ENCODE assay signal across 20 mouse cellular contexts in genomic region chr1:189820111-189820510, GRCm38 (mm10).
"Had no signal": no experiment of that assay in that cellular context is flagged by ENCODE, and none has a peak within 500 bp of the region (broad histone marks: within the 10 kb centered on the region; RNA-seq: fewer than 3 reads in every experiment).

No protein-coding gene starts in this region.

- H3K36me3 ChIP-seq: liver, embryonic 12.5 days; liver, embryonic 15.5 days; lung, embryonic 15.5 days; midbrain, embryonic 13.5 days; neural tube, embryonic 13.5 days had no signal

- H3K4me3 ChIP-seq: left cerebral cortex, adult 2 months; liver, embryonic 12.5 days; liver, embryonic 15.5 days; lung, embryonic 15.5 days; megakaryocyte, embryonic 14.5 days; midbrain, embryonic 10.5 days; midbrain, embryonic 13.5 days; myocyte; neural tube, embryonic 13.5 days had no signal

- H3K27me3 ChIP-seq: liver, embryonic 15.5 days; lung, embryonic 15.5 days; midbrain, embryonic 13.5 days; neural tube, embryonic 13.5 days had no signal

- ATAC-seq: liver, embryonic 12.5 days; midbrain, embryonic 13.5 days; midbrain, embryonic 16.5 days had no signal

- H3K9ac ChIP-seq: liver, embryonic 12.5 days; liver, embryonic 15.5 days; lung, embryonic 15.5 days; midbrain, embryonic 13.5 days; neural tube, embryonic 13.5 days had no signal

- H3K4me2 ChIP-seq: liver, embryonic 12.5 days; liver, embryonic 15.5 days; lung, embryonic 15.5 days; midbrain, embryonic 13.5 days; neural tube, embryonic 13.5 days had no signal

- H3K4me1 ChIP-seq: liver, embryonic 15.5 days; megakaryocyte, embryonic 14.5 days; midbrain, embryonic 13.5 days; neural tube, embryonic 13.5 days had no signal

- H3K9me3 ChIP-seq: liver, embryonic 15.5 days; lung, embryonic 15.5 days; midbrain, embryonic 10.5 days; midbrain, embryonic 13.5 days; neural tube, embryonic 13.5 days had no signal

- DNase-seq: kidney, postnatal 25 days; layer of hippocampus, postnatal 36 days; lung, adult 18-20 months; lung, postnatal 10 days; lung, postnatal 36 days; thymus, adult 2 months; thymus, postnatal 14 days; thymus, postnatal 4 days had no signal

- H3K27ac ChIP-seq: kidney, postnatal 0 days; left cerebral cortex, adult 2 months; liver, embryonic 12.5 days; liver, embryonic 15.5 days; midbrain, embryonic 10.5 days; midbrain, embryonic 13.5 days; neural tube, embryonic 13.5 days; stomach, postnatal 0 days had no signal
